Mouse (Mus musculus): ENCODE measurements around the gene Hoxa6. TPM values are rescaled to one million over a fixed set of nuclear protein-coding genes. Genes with fewer than 3 reads are reported as not detected.

The Hoxa6 gene
- total and polyA plus RNA-seq, 3 experiments, result 0.58 to 2.2 (median 2.1) TPM

DNA sequence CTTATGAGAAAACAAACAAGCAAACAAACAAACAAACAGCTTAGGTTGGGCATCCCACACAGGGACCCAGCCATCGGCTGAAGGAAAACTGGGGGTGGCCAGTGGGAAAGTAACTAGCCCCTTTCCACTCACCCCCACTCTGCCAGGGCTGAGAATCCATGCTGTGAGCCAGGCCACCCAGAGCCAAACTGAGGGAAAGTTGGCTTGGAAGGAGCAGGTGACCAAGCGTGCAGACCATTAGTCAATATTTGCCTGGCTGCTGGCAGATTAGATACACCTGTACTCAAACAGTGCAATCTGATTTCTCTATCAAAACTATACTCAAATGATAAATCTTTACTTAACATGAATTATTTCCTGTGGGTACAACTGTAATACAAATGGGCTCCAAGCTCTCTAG, 26.5 kb downstream of the Hoxa6 start:
- DNase-seq (ENCODE audit: extremely low read depth), result no peak
- dilution Hi-C loops (cut with MboI; ENCODE audit: extremely low pct_ligation_motif_present, extremely low pct_unique_long_range_greater_than_20kb, low sequenced_read_pairs), result no loop called here
- no peaks in the 10 kb centered on the region for H3K27me3 ChIP-seq (replicated peaks)

DNA sequence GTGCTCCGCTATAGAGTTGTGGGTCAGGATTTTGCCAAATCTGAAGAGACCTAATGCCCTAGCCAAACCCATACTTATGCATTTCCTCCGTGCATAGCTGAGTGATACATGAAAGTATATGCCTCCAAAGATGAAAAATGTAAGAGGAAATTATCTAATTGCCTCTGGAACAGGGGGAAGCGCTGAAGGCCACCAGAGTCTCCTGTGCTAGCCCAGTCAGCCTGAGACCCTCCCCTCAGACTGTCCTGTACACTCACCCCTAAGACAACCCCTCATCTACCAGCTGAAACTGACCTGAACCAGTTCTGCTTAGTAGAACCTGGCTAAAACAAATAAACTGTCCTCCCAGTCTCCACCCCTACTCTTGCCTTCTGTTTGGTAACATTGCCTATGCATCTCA, 27.8 kb downstream of the Hoxa6 start:
- no peaks in the 10 kb centered on the region for H3K36me3 ChIP-seq (replicated peaks in 1 of 2; ENCODE audit: control insufficient read depth in 1 of 2, insufficient read depth in 1 of 2, low read length in 1 of 2)
- H3K9me3 ChIP-seq (replicated peaks; ENCODE audit: low read length), result no peaks in the 10 kb centered on the region
- no peaks in the 10 kb centered on the region for H3K79me2 ChIP-seq (replicated peaks; ENCODE audit: control insufficient read depth, extremely low read depth, insufficient read depth, poor library complexity, severe bottlenecking)
- in situ Hi-C loops (cut with MboI; ENCODE audit: low pct_ligation_motif_present, low pct_unique_long_range_greater_than_20kb, low sequenced_read_pairs), result no loop called here
- DNase-seq (ENCODE audit: extremely low read depth), result no peak
- no peaks in the 10 kb centered on the region for H3K27me3 ChIP-seq (replicated peaks)
- no peak for TF ChIP-seq MXI1 (IDR thresholded peaks at IDR 0.05; ENCODE audit: low read depth, low read length)
- TF ChIP-seq USF2 (conservative IDR thresholded peaks at IDR 0.05; ENCODE audit: low read depth, low read length), result no peak
- no peak for TF ChIP-seq IRF4 (IDR thresholded peaks at IDR 0.05; ENCODE audit: low read depth, low read length)
- no peak for TF ChIP-seq CTCF (conservative IDR thresholded peaks at IDR 0.05 in 1 of 2, IDR thresholded peaks at IDR 0.05 in 1 of 2; ENCODE audit: low read depth in 2 of 2, low read length in 2 of 2)
- no peak for TF ChIP-seq ELF1 (IDR thresholded peaks at IDR 0.05; ENCODE audit: low read depth, low read length)
- TF ChIP-seq JUN (IDR thresholded peaks at IDR 0.05; ENCODE audit: insufficient read depth, low read depth, low read length), result no peak
- no peak for TF ChIP-seq MYC (IDR thresholded peaks at IDR 0.05; ENCODE audit: low read depth, low read length)
- no peak for TF ChIP-seq SMC3 (IDR thresholded peaks at IDR 0.05; ENCODE audit: low read depth, low read length)
- TF ChIP-seq MAFK (IDR thresholded peaks at IDR 0.05; ENCODE audit: insufficient replicate concordance, low read length), result no peak
- no peak for TF ChIP-seq TBP (conservative IDR thresholded peaks at IDR 0.05; ENCODE audit: low read depth, low read length)
- no peak for TF ChIP-seq NRF1 (IDR thresholded peaks at IDR 0.05; ENCODE audit: low read depth, low read length)
- no peak for TF ChIP-seq ZC3H11A (IDR thresholded peaks at IDR 0.05; ENCODE audit: low read depth, low read length)
- TF ChIP-seq ZNF384 (IDR thresholded peaks at IDR 0.05; ENCODE audit: low read depth, low read length), result no peak
- no peak for TF ChIP-seq RCOR1 (conservative IDR thresholded peaks at IDR 0.05; ENCODE audit: low read depth, low read length)
- no peak for TF ChIP-seq RAD21 (IDR thresholded peaks at IDR 0.05; ENCODE audit: low read depth, low read length)
- no peak for TF ChIP-seq USF1 (IDR thresholded peaks at IDR 0.05; ENCODE audit: low read depth, low read length)
- no peak for TF ChIP-seq MEF2A (IDR thresholded peaks at IDR 0.05; ENCODE audit: borderline replicate concordance, low read depth, low read length)
- no peak for TF ChIP-seq ZMIZ1 (IDR thresholded peaks at IDR 0.05; ENCODE audit: low read depth, low read length)
- H3K4me2 ChIP-seq (ENCODE audit: insufficient read depth, low read depth, poor library complexity, severe bottlenecking), result no peak overlapping the region
- H3K4me1 ChIP-seq (ENCODE audit: control insufficient read depth in 1 of 2, insufficient read depth in 2 of 2), result no peaks in the 10 kb centered on the region
- H3K9ac ChIP-seq (ENCODE audit: insufficient read depth, low read depth), result no peak overlapping the region
- dilution Hi-C loops (cut with MboI; ENCODE audit: extremely low pct_ligation_motif_present, extremely low pct_unique_long_range_greater_than_20kb, low sequenced_read_pairs), result no loop called here
- no peak overlapping the region for H3K4me3 ChIP-seq (replicated peaks in 1 of 3; ENCODE audit: low read depth in 2 of 3, low read length in 2 of 3, poor library complexity in 1 of 3)
- no peak overlapping the region for H3K27ac ChIP-seq (ENCODE audit: insufficient read depth, low read depth)

More for the DNA sequence above, 26.5 kb downstream of the Hoxa6 start:
- Histone ChIP-seq H3K27ac (ENCODE audit: insufficient read depth, low read depth) (no peak overlapping the region), H3K9ac (ENCODE audit: insufficient read depth, low read depth) (no peak overlapping the region), H3K79me2 (replicated peaks; ENCODE audit: control insufficient read depth, extremely low read depth, insufficient read depth, poor library complexity, severe bottlenecking) (no peaks in the 10 kb centered on the region), H3K9me3 (replicated peaks; ENCODE audit: low read length) (no peaks in the 10 kb centered on the region), H3K4me1 (ENCODE audit: control insufficient read depth in 1 of 2, insufficient read depth in 2 of 2) (no peaks in the 10 kb centered on the region), H3K4me3 (replicated peaks in 1 of 3; ENCODE audit: low read depth in 2 of 3, low read length in 2 of 3, poor library complexity in 1 of 3) (no peak overlapping the region), H3K4me2 (ENCODE audit: insufficient read depth, low read depth, poor library complexity, severe bottlenecking) (no peak overlapping the region), H3K36me3 (replicated peaks in 1 of 2; ENCODE audit: control insufficient read depth in 1 of 2, insufficient read depth in 1 of 2, low read length in 1 of 2) (no peaks in the 10 kb centered on the region)
- in situ Hi-C loops (cut with MboI; ENCODE audit: low pct_ligation_motif_present, low pct_unique_long_range_greater_than_20kb, low sequenced_read_pairs), result no loop called here
- TF ChIP-seq CHD2 (IDR thresholded peaks at IDR 0.05; ENCODE audit: low read length) (no peak), SMC3 (IDR thresholded peaks at IDR 0.05; ENCODE audit: low read depth, low read length) (no peak), RAD21 (IDR thresholded peaks at IDR 0.05; ENCODE audit: low read depth, low read length) (no peak), POLR2AphosphoS2 (IDR thresholded peaks at IDR 0.05; ENCODE audit: low read depth, low read length) (no peak), BHLHE40 (IDR thresholded peaks at IDR 0.05; ENCODE audit: low read depth, low read length) (no peak), JUN (IDR thresholded peaks at IDR 0.05; ENCODE audit: insufficient read depth, low read depth, low read length) (no peak), TBP (conservative IDR thresholded peaks at IDR 0.05; ENCODE audit: low read depth, low read length) (no peak), ZNF384 (IDR thresholded peaks at IDR 0.05; ENCODE audit: low read depth, low read length) (no peak), GABPA (IDR thresholded peaks at IDR 0.05; ENCODE audit: insufficient replicate concordance, low read depth, low read length) (no peak), NRF1 (IDR thresholded peaks at IDR 0.05; ENCODE audit: low read depth, low read length) (no peak), KAT2A (IDR thresholded peaks at IDR 0.05; ENCODE audit: insufficient replicate concordance, low read length) (no peak), UBTF (IDR thresholded peaks at IDR 0.05; ENCODE audit: low read depth, low read length) (no peak), MYC (IDR thresholded peaks at IDR 0.05; ENCODE audit: low read depth, low read length) (no peak), MAX (IDR thresholded peaks at IDR 0.05; ENCODE audit: low read length) (no peak), IRF4 (IDR thresholded peaks at IDR 0.05; ENCODE audit: low read depth, low read length) (no peak), PAX5 (IDR thresholded peaks at IDR 0.05; ENCODE audit: low read length) (no peak), E2F4 (IDR thresholded peaks at IDR 0.05; ENCODE audit: insufficient replicate concordance, low read depth, low read length) (no peak)

Measured in CH12.LX (cell line).